In genomic region chr8:105820925-105821324, GRCm38 (mm10) we compare ENCODE assay signal across 12 mouse cellular contexts. TPM values are rescaled to one million over a fixed set of nuclear protein-coding genes. Genes with fewer than 3 reads are reported as not detected.
DNase-seq lines count a peak whose midpoint lies in the region; ATAC-seq and TF ChIP-seq lines count a peak whose summit lies in the region.
"Had no signal": no experiment of that assay in that cellular context is flagged by ENCODE, and none has a peak within 500 bp of the region (broad histone marks: within the 10 kb centered on the region; RNA-seq: fewer than 3 reads in every experiment).

No protein-coding gene starts in this region.

- no peaks in the 10 kb centered on the region for H3K9me3 ChIP-seq in kidney, embryonic 14.5 days (ENCODE audit: control insufficient read depth, low read length)
- H3K9me3 ChIP-seq in erythroblast, embryonic 14.5 days (ENCODE audit: control insufficient read depth, low read length) = peaks cover 10% of the 10 kb centered on the region
- H3K9me3 ChIP-seq in intestine, embryonic 15.5 days = no peaks in the 10 kb centered on the region
- H3K9me3 ChIP-seq: embryonic facial prominence, embryonic 12.5 days; hindbrain, embryonic 13.5 days had no signal

- peaks cover 5% of the 10 kb centered on the region for H3K4me1 ChIP-seq in kidney, embryonic 14.5 days (ENCODE audit: control insufficient read depth, insufficient read depth, low read length)
- peaks cover 87% of the 10 kb centered on the region for H3K4me1 ChIP-seq in erythroblast, embryonic 14.5 days (ENCODE audit: control insufficient read depth)
- H3K4me1 ChIP-seq in intestine, embryonic 15.5 days (replicated peaks) = peaks cover 6% of the 10 kb centered on the region; the same call in 1 of the 2 replicates

- no peaks in the 10 kb centered on the region for H3K27me3 ChIP-seq in kidney, embryonic 14.5 days (ENCODE audit: control insufficient read depth, insufficient read depth, low read length)
- no peaks in the 10 kb centered on the region; the same call in 1 of the 2 replicates for H3K27me3 ChIP-seq in erythroblast, embryonic 14.5 days (ENCODE audit: control insufficient read depth)
- H3K27me3 ChIP-seq in intestine, embryonic 15.5 days (replicated peaks) = no peaks in the 10 kb centered on the region
- no peaks in the 10 kb centered on the region for H3K27me3 ChIP-seq in myocyte (ENCODE audit: control insufficient read depth, insufficient read depth, insufficient read length)
- H3K27me3 ChIP-seq: embryonic facial prominence, embryonic 12.5 days; hindbrain, embryonic 13.5 days had no signal

- ATAC-seq in kidney, embryonic 14.5 days (ENCODE audit: low FRiP score, low TSS enrichment) = peak; percentile 47
- peak; percentile 89 for ATAC-seq in intestine, embryonic 15.5 days
- ATAC-seq: CD4-positive, CD25-positive, alpha-beta regulatory T cell, adult 4 months had no signal

- H3K36me3 ChIP-seq in kidney, embryonic 14.5 days (ENCODE audit: control insufficient read depth, insufficient read depth, low read length) = peaks cover 39% of the 10 kb centered on the region
- peaks cover 97% of the 10 kb centered on the region for H3K36me3 ChIP-seq in erythroblast, embryonic 14.5 days (ENCODE audit: control insufficient read depth)
- H3K36me3 ChIP-seq in intestine, embryonic 15.5 days = peaks cover 17% of the 10 kb centered on the region
- H3K36me3 ChIP-seq in myocyte (ENCODE audit: control insufficient read depth, insufficient read depth) = peaks cover 21% of the 10 kb centered on the region

- no peak overlapping the region for H3K27ac ChIP-seq in kidney, embryonic 14.5 days (ENCODE audit: low read depth, low read length)
- H3K27ac ChIP-seq in intestine, embryonic 15.5 days = no peak overlapping the region
- H3K27ac ChIP-seq: embryonic facial prominence, embryonic 12.5 days; hindbrain, embryonic 13.5 days had no signal

- H3K4me3 ChIP-seq in kidney, embryonic 14.5 days (ENCODE audit: low read length) = no peak overlapping the region
- H3K4me3 ChIP-seq in erythroblast, embryonic 14.5 days (replicated peaks) = peak overlapping the region; percentile 87
- H3K4me3 ChIP-seq in intestine, embryonic 15.5 days (replicated peaks) = no peak overlapping the region
- H3K4me3 ChIP-seq in myocyte = no peak overlapping the region
- H3K4me3 ChIP-seq: embryonic facial prominence, embryonic 12.5 days; hindbrain, embryonic 13.5 days had no signal

- TF ChIP-seq POLR2A in myocyte (IDR thresholded peaks at IDR 0.05; ENCODE audit: insufficient read length, low read depth) = no peak

- DNase-seq in kidney, postnatal 10 days = no peak
- no peak for DNase-seq in thymus, adult 18-20 months
- no peak for DNase-seq in right cerebral cortex, adult 18-20 months
- no peak for DNase-seq in right cerebral cortex, postnatal 25 days
- DNase-seq: adrenal gland, adult 8-10 months had no signal

- 100% methylated on average over 1 of the region's 1 CpGs for WGBS in kidney, embryonic 14.5 days
- WGBS in intestine, embryonic 15.5 days = 92% methylated on average over 1 of the region's 1 CpGs

- no peak overlapping the region for H3K4me2 ChIP-seq in kidney, embryonic 14.5 days (replicated peaks; ENCODE audit: low read depth, low read length)
- no peak overlapping the region for H3K4me2 ChIP-seq in intestine, embryonic 15.5 days (replicated peaks)
- no peak overlapping the region for H3K4me2 ChIP-seq in myocyte (ENCODE audit: low read depth)
- H3K4me2 ChIP-seq: embryonic facial prominence, embryonic 12.5 days; hindbrain, embryonic 13.5 days had no signal

- peaks cover 88% of the 10 kb centered on the region for H3K79me2 ChIP-seq in myocyte (ENCODE audit: control insufficient read depth, insufficient read depth)

- no peak overlapping the region for H3ac ChIP-seq in myocyte (ENCODE audit: control insufficient read depth, insufficient read length)

- no peak overlapping the region for H3K9ac ChIP-seq in kidney, embryonic 14.5 days (ENCODE audit: low read depth, low read length)
- no peak overlapping the region for H3K9ac ChIP-seq in intestine, embryonic 15.5 days
- H3K9ac ChIP-seq: embryonic facial prominence, embryonic 12.5 days; hindbrain, embryonic 13.5 days had no signal

TF ChIP-seq in myocyte, 11 proteins besides CTCF, POLR2A, EP300 and RAD21:
- peak in 1 of 3 experiments; percentile 54 for TF ChIP-seq MYOD1 (IDR thresholded peaks at IDR 0.05; ENCODE audit: control insufficient read depth in 1 of 3, insufficient read length in 2 of 3, low read depth in 2 of 3)
- peak; percentile 7 for TF ChIP-seq USF1 (IDR thresholded peaks at IDR 0.05; ENCODE audit: low read depth)
- TF ChIP-seq REST (IDR thresholded peaks at IDR 0.05; ENCODE audit: insufficient read depth, insufficient read length) = no peak
- peak in 1 of 3 experiments; percentile 60 for TF ChIP-seq MYOG (IDR thresholded peaks at IDR 0.05; ENCODE audit: control insufficient read depth in 1 of 3, insufficient read depth in 1 of 3, insufficient read length in 2 of 3, low read depth in 2 of 3)

RNA-seq across cellular contexts. Expression of gene Ranbp10, which starts 6.2 kb away (rescaled TPM):
- polyA plus RNA-seq in kidney, embryonic 14.5 days (2014; fragmentation: Nextera tagmentation; extraction: Ambion mirVana) = 13.6 and 14.9 TPM in 2 replicates
- polyA plus RNA-seq in erythroblast, embryonic 14.5 days (2012) = 24.4 and 25.6 TPM in 2 replicates
- 8.5 and 8.9 TPM in 2 replicates for polyA plus RNA-seq in intestine, embryonic 15.5 days (2015; fragmentation: Nextera tagmentation; extraction: Ambion mirVana)
- 15.6 TPM for polyA plus RNA-seq in myocyte (2012; fragmentation: generic; extraction: Trizol)

RNA-seq across cellular contexts. Expression of gene Tsnaxip1, which starts 6.6 kb away (rescaled TPM):
- polyA plus RNA-seq in kidney, embryonic 14.5 days (2014; fragmentation: Nextera tagmentation; extraction: Ambion mirVana) = 0.14 and 0.27 TPM in 2 replicates
- polyA plus RNA-seq in erythroblast, embryonic 14.5 days (2012) = 0.02 TPM in 1 of 2 replicates, not detected in the other
- polyA plus RNA-seq in intestine, embryonic 15.5 days (2015; fragmentation: Nextera tagmentation; extraction: Ambion mirVana) = not detected in 2 replicates
- 0.10 TPM for polyA plus RNA-seq in myocyte (2012; fragmentation: generic; extraction: Trizol)

RNA-seq across cellular contexts. Expression of gene Cenpt, which starts 32.2 kb away (rescaled TPM):
- 31.1 and 41.0 TPM in 2 replicates for polyA plus RNA-seq in kidney, embryonic 14.5 days (2014; fragmentation: Nextera tagmentation; extraction: Ambion mirVana)
- polyA plus RNA-seq in erythroblast, embryonic 14.5 days (2012) = 7.1 and 9.1 TPM in 2 replicates
- 33.6 and 34.9 TPM in 2 replicates for polyA plus RNA-seq in intestine, embryonic 15.5 days (2015; fragmentation: Nextera tagmentation; extraction: Ambion mirVana)
- polyA plus RNA-seq in myocyte (2012; fragmentation: generic; extraction: Trizol) = 20.4 TPM

RNA-seq across cellular contexts. Expression of gene Thap11, which starts 34.0 kb away (rescaled TPM):
- polyA plus RNA-seq in kidney, embryonic 14.5 days (2014; fragmentation: Nextera tagmentation; extraction: Ambion mirVana) = 57.2 and 65.0 TPM in 2 replicates
- polyA plus RNA-seq in erythroblast, embryonic 14.5 days (2012) = 2.8 and 3.4 TPM in 2 replicates
- polyA plus RNA-seq in intestine, embryonic 15.5 days (2015; fragmentation: Nextera tagmentation; extraction: Ambion mirVana) = 54.9 and 60.0 TPM in 2 replicates
- polyA plus RNA-seq in myocyte (2012; fragmentation: generic; extraction: Trizol) = 49.0 TPM

RNA-seq across cellular contexts. Expression of gene Nutf2, which starts 39.5 kb away (rescaled TPM):
- 329 and 342 TPM in 2 replicates for polyA plus RNA-seq in kidney, embryonic 14.5 days (2014; fragmentation: Nextera tagmentation; extraction: Ambion mirVana)
- polyA plus RNA-seq in erythroblast, embryonic 14.5 days (2012) = 8.1 and 9.1 TPM in 2 replicates
- 192 and 253 TPM in 2 replicates for polyA plus RNA-seq in intestine, embryonic 15.5 days (2015; fragmentation: Nextera tagmentation; extraction: Ambion mirVana)
- 141 TPM for polyA plus RNA-seq in myocyte (2012; fragmentation: generic; extraction: Trizol)
